Mouse (Mus musculus) hindbrain, embryonic 13.5 days (tissue): ENCODE results near the gene Mtcl1. TPM values are rescaled to one million over a fixed set of nuclear protein-coding genes. Genes with fewer than 3 reads are reported as not detected.
"Not testable (repeated sequence)": the region's sequence is repeated elsewhere in the genome, so short reads cannot be mapped to it uniquely, and the experiment has no call there.

Experiments used
- ATAC-seq: fragments of 200-750 bp; cut with Nextera tagmentation; 2 replicates; pipeline ENCODE4 v1.8.0; 2017; ENCODE audit warnings: moderate TSS enrichment; ENCODE audit not compliant: low FRiP score
- H3K27ac ChIP-seq: fragments of 300-500 bp; sonication (generic); 2 replicates; pipeline ENCODE4 v1.5.1; 2015; ENCODE audit warnings: inconsistent platforms, mild to moderate bottlenecking, moderate library complexity
- H3K27me3 ChIP-seq: fragments of 300-500 bp; sonication (generic); 2 replicates; pipeline ENCODE4 v1.6.1; 2015; ENCODE audit warnings: mild to moderate bottlenecking, inconsistent platforms
- H3K36me3 ChIP-seq: fragments of 300-500 bp; sonication (generic); 2 replicates; pipeline ENCODE4 v1.6.1; 2015; ENCODE audit warnings: mild to moderate bottlenecking, inconsistent platforms
- H3K4me1 ChIP-seq: fragments of 300-500 bp; sonication (generic); replicated peaks from 2 replicates; pipeline ENCODE4 v1.6.1; 2015; ENCODE audit warnings: inconsistent platforms
- H3K4me2 ChIP-seq: fragments of 300-500 bp; sonication (generic); 2 replicates; pipeline ENCODE4 v1.6.1; 2015; ENCODE audit warnings: inconsistent platforms, mild to moderate bottlenecking, moderate library complexity
- H3K4me3 ChIP-seq: fragments of 300-500 bp; sonication (generic); 2 replicates; pipeline ENCODE4 v1.5.1; 2015; ENCODE audit warnings: mild to moderate bottlenecking, inconsistent platforms
- H3K9ac ChIP-seq: fragments of 300-500 bp; sonication (generic); 2 replicates; pipeline ENCODE4 v1.6.1; 2015; ENCODE audit warnings: mild to moderate bottlenecking, inconsistent platforms
- H3K9me3 ChIP-seq: fragments of 300-500 bp; sonication (generic); 2 replicates; pipeline ENCODE4 v1.6.1; 2016; ENCODE audit warnings: inconsistent platforms
- WGBS: fragments of 180-500 bp; shearing (Covaris S2); methylation state at CpG from one replicate; pipeline ENCODE4 v1.1.7; 2015; 5-methylcytosine and 5-hydroxymethylcytosine counted together
- polyA plus RNA-seq: library from polyadenylated mRNA; unstranded; fragments of >200 nt; fragmentation: Nextera tagmentation; extraction: Ambion mirVana; gene quantifications from 2 replicates; pipeline ENCODE4 v1.2.1, GENCODE M21; 2015

Mtcl1 gene
- polyA plus RNA-seq, 1 experiment from 2014 or later: 50.9 TPM

DNA sequence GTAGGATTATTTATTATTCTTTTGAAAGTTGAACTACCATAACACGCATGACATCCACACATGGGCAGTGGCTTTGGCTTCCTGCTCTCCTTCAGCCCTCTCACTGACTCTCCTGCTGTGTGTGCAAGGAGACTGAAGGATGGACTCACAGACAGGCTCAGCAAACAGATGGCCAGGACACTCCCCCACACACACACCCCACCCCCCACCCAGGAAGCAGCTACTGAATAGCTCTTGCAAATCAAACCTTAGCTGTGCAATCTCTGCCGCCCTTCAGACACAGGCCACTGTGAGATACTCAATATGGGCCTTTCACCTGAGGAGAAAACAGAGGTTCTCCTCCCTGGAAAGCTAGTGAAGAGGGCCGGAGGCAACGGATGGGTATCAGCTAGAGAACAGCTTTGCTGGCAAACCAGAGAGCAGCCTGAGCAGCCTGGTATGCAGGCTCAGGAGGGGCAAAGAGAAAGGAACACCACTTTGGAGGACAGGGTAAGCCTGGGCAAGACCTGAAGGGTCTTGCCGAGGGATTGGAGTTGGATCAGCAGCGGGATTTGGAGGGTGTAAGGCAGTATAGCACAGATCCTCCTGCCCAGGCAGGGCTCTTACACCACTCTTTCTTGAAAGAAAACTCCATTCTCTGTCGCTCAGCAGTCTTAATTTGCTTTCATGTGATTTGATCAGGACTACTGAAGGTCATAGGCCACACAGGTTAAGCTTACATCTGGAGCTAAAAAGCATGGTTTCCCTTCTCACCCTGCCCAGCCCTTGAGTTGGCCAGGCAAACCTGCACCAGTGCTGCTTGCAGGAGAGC lies 3.1 kb downstream of the Mtcl1 start:
- peak overlapping the region; percentile 99 for H3K9ac ChIP-seq
- peaks cover 76% of the 10 kb centered on the region for H3K4me1 ChIP-seq
- H3K4me3 ChIP-seq: peak overlapping the region; percentile 96
- WGBS: 17% methylated on average over 7 of the region's 7 CpGs
- peak overlapping the region; percentile 93 for H3K27ac ChIP-seq
- no peaks in the 10 kb centered on the region for H3K9me3 ChIP-seq
- no peak for ATAC-seq
- no peaks in the 10 kb centered on the region for H3K27me3 ChIP-seq
- H3K36me3 ChIP-seq: no peaks in the 10 kb centered on the region
- H3K4me2 ChIP-seq: peak overlapping the region; percentile 92

DNA sequence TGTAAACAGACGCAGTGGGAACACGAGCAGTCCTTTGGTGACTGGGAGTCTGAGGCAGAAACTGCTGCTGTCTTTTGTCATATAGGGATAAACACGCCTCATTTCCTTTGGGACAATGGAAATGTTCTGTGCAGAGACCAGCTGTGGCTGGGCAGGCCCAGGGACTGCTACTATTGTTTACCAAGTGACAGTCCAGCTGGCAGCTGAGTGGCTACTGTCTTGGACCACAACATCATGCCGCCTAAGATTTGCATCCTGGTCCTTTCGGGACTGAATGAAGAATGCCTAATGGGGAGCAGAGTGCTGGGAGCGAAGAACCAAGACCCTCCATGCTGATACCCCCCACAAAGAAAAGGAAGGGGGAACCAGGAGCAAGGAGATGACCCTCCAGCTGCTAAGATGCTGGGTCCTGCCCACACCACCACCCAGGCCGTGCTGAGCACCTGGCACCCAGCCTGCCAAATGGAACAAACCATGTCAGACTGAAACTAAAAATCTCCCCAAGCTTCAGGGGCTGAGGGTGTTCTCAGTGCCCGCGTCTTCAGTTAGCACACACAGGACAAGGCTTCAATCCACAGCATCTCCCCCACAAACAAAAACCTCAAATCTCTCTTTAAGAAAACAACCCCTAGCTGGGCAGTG lies 5.4 kb downstream of the Mtcl1 start:
- ATAC-seq: peak; percentile 43; the same call in 1 of the 2 replicates

DNA sequence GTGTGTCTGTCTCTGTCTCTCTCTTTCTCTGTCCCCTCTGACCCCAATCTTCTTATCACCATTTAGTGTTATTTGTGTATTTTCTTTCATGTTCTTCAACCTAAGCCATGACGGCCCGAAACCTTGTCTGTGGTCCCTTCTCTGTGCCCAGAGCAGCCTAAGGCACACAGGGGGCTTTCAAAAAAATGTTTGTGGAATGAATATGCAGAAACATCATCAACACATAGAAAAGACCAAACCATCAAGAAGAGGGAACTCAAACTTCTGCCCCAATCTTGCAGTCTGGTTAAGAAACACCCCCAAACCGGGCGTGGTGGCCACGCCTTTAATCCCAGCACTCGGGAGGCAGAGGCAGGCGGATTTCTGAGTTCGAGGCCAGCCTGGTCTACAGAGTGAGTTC lies 9.7 kb downstream of the Mtcl1 start:
- peaks cover 19% of the 10 kb centered on the region for H3K36me3 ChIP-seq
- H3K4me2 ChIP-seq: no peak overlapping the region
- no peak overlapping the region for H3K4me3 ChIP-seq
- peaks cover 85% of the 10 kb centered on the region for H3K4me1 ChIP-seq
- ATAC-seq: no peak
- no peaks in the 10 kb centered on the region for H3K27me3 ChIP-seq
- H3K9ac ChIP-seq: no peak overlapping the region
- 73% methylated on average over 8 of the region's 8 CpGs for WGBS
- 0 out of 2 replicates have a peak overlapping the region, but pooled peaks have one; percentile 2 for H3K27ac ChIP-seq
- H3K9me3 ChIP-seq: no peaks in the 10 kb centered on the region

More for the DNA sequence above, 5.4 kb downstream of the Mtcl1 start:
- peak overlapping the region; percentile 93 for H3K27ac ChIP-seq
- H3K4me3 ChIP-seq: peak overlapping the region; percentile 14
- H3K4me1 ChIP-seq: peaks cover 80% of the 10 kb centered on the region
- H3K27me3 ChIP-seq: no peaks in the 10 kb centered on the region
- H3K4me2 ChIP-seq: peak overlapping the region; percentile 92
- peak overlapping the region; percentile 53 for H3K9ac ChIP-seq
- H3K9me3 ChIP-seq: no peaks in the 10 kb centered on the region
- no peaks in the 10 kb centered on the region for H3K36me3 ChIP-seq
- WGBS: 26% methylated on average over 9 of the region's 9 CpGs

DNA sequence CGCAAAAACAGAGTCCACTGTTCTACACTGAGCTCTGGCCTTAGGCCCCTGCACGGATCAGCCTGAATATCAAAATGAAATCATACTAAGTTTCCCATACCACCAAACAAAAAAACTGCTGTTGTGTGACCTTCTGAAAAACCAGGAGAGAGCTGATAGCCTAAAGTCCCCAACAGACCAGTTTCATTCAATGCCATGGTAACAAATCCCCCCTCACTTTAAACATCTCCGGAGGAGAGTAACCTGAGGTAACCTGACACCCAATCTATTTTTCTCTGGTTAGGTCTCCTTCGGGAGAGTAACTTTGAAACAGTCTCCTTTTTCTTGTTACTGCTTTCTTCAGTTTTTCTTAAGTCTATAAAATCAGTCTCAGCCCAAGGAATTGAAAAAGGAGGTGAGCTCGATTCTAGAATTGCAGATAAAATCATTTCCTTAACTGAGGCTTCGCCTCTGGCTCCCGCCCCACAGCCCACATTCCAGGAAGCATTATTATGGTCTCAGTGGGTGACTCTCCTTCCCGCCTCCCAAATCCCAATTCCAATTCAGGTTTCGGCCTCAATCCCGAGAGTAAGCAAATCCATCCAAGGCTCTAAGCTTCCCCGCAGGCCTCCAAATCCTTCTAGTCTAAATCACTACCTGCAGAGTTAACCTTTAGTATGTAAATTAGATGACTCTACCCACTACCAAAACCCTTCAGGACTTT lies 10.3 kb downstream of the Mtcl1 start:
- Histone ChIP-seq H3K9ac (no peak overlapping the region), H3K4me2 (no peak overlapping the region), H3K27me3 (no peaks in the 10 kb centered on the region), H3K4me3 (no peak overlapping the region), H3K36me3 (peaks cover 25% of the 10 kb centered on the region), H3K9me3 (no peaks in the 10 kb centered on the region), H3K4me1 (peaks cover 85% of the 10 kb centered on the region), H3K27ac (0 out of 2 replicates have a peak overlapping the region, but pooled peaks have one; percentile 2)
- WGBS: 21% methylated on average over 11 of the region's 11 CpGs
- ATAC-seq: no peak

DNA sequence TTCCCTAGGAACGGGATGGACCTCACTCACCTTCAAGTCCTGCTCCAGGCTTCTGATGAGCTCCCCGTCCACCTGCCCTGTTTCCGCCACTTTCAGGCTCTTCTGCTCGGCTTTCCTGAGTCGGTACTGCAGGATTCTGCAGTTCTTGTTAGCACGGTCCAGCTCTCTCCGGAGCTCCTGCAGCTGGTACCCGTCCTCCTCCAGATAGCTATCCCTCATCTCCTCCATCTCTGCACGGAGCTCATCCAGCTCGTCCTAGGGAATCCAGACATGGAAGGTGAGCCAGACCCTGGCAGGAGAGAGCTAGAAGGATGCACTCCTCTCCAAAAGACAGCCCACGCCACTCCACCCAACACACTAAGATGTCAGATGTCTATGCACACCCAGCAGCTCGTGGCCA lies 11.4 kb downstream of the Mtcl1 start:
- Histone ChIP-seq H3K9me3 (no peaks in the 10 kb centered on the region), H3K4me3 (no peak overlapping the region), H3K27ac (peak overlapping the region; percentile 18; the same call in 1 of the 2 replicates), H3K4me1 (peaks cover 81% of the 10 kb centered on the region), H3K4me2 (no peak overlapping the region), H3K9ac (no peak overlapping the region), H3K27me3 (no peaks in the 10 kb centered on the region), H3K36me3 (peaks cover 25% of the 10 kb centered on the region)
- no peak for ATAC-seq
- 85% methylated on average over 12 of the region's 12 CpGs for WGBS

DNA sequence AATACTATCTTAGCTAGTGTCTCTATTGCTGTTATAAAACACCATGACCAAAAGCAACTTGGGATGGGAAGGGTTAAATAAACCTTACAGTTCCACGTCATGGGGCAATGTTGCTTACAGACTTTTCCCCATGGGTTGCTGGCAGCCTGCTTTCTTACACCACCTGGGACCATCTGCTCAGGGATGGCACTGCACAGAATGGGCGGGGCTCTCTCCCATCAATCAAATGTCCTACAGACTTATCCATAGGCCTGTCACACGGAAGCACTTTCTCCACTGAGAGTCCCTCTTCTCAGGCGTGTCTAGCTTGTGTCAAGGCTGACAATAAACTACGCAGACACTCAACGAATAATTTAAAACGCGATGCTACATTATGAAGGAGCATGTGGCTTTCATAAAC lies 12.7 kb downstream of the Mtcl1 start:
- Histone ChIP-seq H3K36me3 (peaks cover 25% of the 10 kb centered on the region), H3K27me3 (no peaks in the 10 kb centered on the region), H3K9me3 (no peaks in the 10 kb centered on the region), H3K9ac (no peak overlapping the region), H3K4me3 (no peak overlapping the region), H3K4me2 (no peak overlapping the region), H3K4me1 (peaks cover 77% of the 10 kb centered on the region), H3K27ac (peak overlapping the region; percentile 58)
- peak; percentile 47; the same call in 1 of the 2 replicates for ATAC-seq
- WGBS: 33% methylated on average over 8 of the region's 8 CpGs

DNA sequence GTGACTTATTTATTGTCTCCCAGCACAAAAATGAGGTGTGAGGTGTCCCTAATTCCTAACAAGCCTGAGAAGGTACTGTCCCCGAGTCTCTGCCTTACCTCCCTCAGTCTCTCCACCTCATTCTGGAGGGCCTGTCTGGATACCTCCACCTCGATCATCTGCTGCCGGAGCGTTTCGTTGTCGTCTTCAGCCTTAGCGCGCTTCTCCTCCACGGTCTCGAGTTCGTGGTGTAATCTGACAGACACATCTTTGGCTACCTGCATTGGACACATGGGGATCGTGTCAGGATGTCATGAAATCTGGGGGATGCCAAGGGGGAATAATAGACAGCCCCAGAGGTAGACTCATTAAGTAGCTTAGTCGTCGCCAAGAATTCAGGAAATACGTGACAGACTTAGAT lies 13.6 kb downstream of the Mtcl1 start:
- Histone ChIP-seq H3K9ac (no peak overlapping the region), H3K4me3 (no peak overlapping the region), H3K4me2 (no peak overlapping the region), H3K27me3 (no peaks in the 10 kb centered on the region), H3K27ac (peak overlapping the region; percentile 35; the same call in 1 of the 2 replicates), H3K36me3 (peaks cover 27% of the 10 kb centered on the region), H3K9me3 (no peaks in the 10 kb centered on the region), H3K4me1 (peaks cover 72% of the 10 kb centered on the region)
- 82% methylated on average over 15 of the region's 15 CpGs for WGBS
- ATAC-seq: no peak

DNA sequence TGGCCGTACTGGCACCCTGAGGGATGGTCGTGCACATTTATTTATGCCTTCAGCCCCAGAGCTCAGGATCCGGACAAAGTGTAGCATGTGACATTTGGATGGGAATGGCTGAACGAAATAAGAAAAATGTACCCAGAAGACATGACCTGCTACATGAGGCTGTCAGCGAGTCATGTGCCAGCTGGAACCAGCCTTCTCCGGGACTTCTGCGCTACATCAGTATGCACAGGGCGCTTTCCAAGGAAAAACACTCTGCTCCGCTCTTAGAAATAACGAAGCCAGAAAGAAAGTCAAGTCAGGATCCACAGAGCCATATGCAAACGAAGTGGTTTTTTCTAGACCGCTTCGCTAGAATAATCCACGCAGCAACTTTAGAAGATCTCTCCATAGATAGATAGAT lies 14.5 kb downstream of the Mtcl1 start:
- Histone ChIP-seq H3K9ac (no peak overlapping the region), H3K27me3 (no peaks in the 10 kb centered on the region), H3K36me3 (peaks cover 35% of the 10 kb centered on the region), H3K27ac (0 out of 2 replicates have a peak overlapping the region, but pooled peaks have one; percentile 30), H3K4me3 (no peak overlapping the region), H3K9me3 (no peaks in the 10 kb centered on the region), H3K4me2 (no peak overlapping the region), H3K4me1 (peaks cover 66% of the 10 kb centered on the region)
- no peak for ATAC-seq
- WGBS: 76% methylated on average over 14 of the region's 14 CpGs

DNA sequence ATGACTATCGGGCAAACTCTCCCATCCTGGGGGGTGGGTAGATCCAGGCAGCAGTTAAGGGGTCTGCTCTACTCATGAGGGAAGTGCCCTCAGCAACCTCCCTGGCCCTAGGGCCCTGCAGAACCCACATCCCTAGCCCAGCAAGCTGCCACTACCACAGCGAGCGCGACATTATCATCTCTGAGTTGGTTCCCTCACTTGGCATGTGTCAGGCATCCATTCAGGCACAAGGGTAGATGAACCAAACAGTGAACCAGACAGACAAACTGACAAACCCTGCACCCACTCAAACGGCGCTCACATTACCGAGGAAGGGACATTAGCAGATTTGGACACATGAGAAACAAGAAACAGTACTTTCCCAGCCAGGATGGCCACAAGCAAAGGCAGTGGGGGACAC lies 15.0 kb downstream of the Mtcl1 start:
- no peak for ATAC-seq
- peaks cover 37% of the 10 kb centered on the region for H3K36me3 ChIP-seq
- H3K4me1 ChIP-seq: peaks cover 62% of the 10 kb centered on the region
- no peak overlapping the region for H3K9ac ChIP-seq
- 82% methylated on average over 7 of the region's 7 CpGs for WGBS
- H3K9me3 ChIP-seq: no peaks in the 10 kb centered on the region
- no peak overlapping the region for H3K4me2 ChIP-seq
- no peaks in the 10 kb centered on the region for H3K27me3 ChIP-seq
- H3K27ac ChIP-seq: 0 out of 2 replicates have a peak overlapping the region, but pooled peaks have one; percentile 30
- no peak overlapping the region for H3K4me3 ChIP-seq

DNA sequence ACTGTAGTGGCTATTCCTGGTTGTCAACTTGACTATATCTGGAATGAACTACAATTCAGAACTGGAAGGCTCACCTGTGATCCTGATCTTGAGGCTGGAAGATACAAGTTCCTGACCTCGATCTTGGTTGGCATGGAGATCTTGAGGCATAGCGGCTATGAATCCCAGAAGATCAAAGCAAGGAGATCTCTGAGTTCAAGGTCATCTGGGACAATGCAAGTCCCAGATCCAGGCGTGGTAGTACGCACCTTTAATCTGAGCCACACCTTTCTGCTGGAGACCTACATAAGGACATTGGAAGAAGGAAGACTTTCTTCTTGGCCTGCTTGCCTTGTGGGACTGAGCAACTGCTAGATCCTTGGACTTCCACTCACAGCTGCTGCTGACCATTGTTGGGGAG lies 24.9 kb downstream of the Mtcl1 start:
- ATAC-seq, H3K9me3 ChIP-seq, H3K4me2 ChIP-seq, H3K4me3 ChIP-seq, H3K27ac ChIP-seq, H3K9ac ChIP-seq, H3K27me3 ChIP-seq, H3K4me1 ChIP-seq: not testable (repeated sequence)
- WGBS: 95% methylated on average over 4 of the region's 4 CpGs
- H3K36me3 ChIP-seq: peaks cover 30% of the 10 kb centered on the region

DNA sequence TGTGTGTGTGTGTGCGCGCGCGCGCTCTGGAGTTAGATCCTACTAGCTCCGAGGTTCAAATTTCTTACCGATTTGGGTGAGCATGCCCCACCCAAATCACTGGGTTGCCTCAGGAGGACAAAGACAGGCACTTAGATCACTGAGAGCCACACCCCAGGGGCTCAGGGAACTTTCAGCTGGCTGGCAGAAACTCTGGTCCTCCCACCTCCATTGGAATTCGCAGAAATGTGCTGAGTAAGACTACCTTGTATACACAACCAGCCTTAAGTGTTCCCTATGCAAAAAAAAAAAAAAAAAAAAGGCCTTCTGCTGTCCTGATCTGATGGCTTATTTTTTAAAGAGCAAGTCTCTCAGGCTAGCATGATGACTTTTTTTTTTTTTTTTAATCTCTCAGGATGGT lies 30.1 kb downstream of the Mtcl1 start:
- H3K4me1 ChIP-seq: peaks cover 39% of the 10 kb centered on the region
- H3K36me3 ChIP-seq: peaks cover 17% of the 10 kb centered on the region
- no peak for ATAC-seq
- no peak overlapping the region for H3K4me3 ChIP-seq
- H3K9ac ChIP-seq: no peak overlapping the region
- no peaks in the 10 kb centered on the region for H3K9me3 ChIP-seq
- no peak overlapping the region for H3K27ac ChIP-seq
- no peak overlapping the region for H3K4me2 ChIP-seq
- no peaks in the 10 kb centered on the region for H3K27me3 ChIP-seq
- WGBS: 60% methylated on average over 8 of the region's 8 CpGs

DNA sequence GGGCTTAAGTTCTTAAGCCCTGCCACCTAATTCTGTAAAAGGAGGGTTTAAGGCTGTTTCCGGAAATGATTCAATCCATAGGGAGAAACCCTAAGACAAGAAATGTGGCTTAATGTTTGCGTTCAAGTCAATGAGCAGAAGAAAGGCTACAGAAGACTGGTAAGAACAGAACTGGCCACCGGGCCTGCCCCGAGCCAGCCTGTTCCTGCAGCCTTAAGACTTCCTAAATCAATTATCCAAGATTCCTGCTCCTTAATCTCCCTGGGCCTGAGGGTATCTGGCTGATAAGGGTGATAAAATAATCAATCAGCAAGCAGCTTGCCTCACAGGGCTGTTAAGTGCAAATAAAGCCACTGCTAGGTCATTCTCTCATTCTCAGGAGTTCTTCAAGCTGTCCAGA lies 31.8 kb downstream of the Mtcl1 start:
- H3K9me3 ChIP-seq: no peaks in the 10 kb centered on the region
- no peaks in the 10 kb centered on the region for H3K27me3 ChIP-seq
- WGBS: 46% methylated on average over 4 of the region's 4 CpGs
- H3K9ac ChIP-seq: 0 out of 2 replicates have a peak overlapping the region, but pooled peaks have one; percentile 56
- H3K4me2 ChIP-seq: peak overlapping the region; percentile 51
- ATAC-seq: 0 out of 2 replicates have a peak, but pooled peaks have one; percentile 1
- peak overlapping the region; percentile 87 for H3K27ac ChIP-seq
- H3K4me3 ChIP-seq: no peak overlapping the region
- H3K36me3 ChIP-seq: peaks cover 1% of the 10 kb centered on the region; the same call in 1 of the 2 replicates
- peaks cover 46% of the 10 kb centered on the region for H3K4me1 ChIP-seq
